Mouse (Mus musculus) cortical plate, adult 2 months (tissue): ENCODE data around the gene Dctn3.

Experiments
- CTCF ChIP-seq: fragments of 200-500 bp; IDR thresholded peaks from 2 replicates; pipeline ENCODE4 v1.5.1; 2011; ENCODE audit warnings: mild to moderate bottlenecking, control low read depth, low read length; ENCODE audit not compliant: insufficient read depth; ENCODE audit errors: extremely low read depth
- POLR2A ChIP-seq: fragments of 200-500 bp; IDR thresholded peaks from 2 replicates; pipeline ENCODE4 v1.6.1; 2011; ENCODE audit warnings: mild to moderate bottlenecking, low read length, control low read depth; ENCODE audit not compliant: insufficient read depth; ENCODE audit errors: extremely low read depth

DNA sequence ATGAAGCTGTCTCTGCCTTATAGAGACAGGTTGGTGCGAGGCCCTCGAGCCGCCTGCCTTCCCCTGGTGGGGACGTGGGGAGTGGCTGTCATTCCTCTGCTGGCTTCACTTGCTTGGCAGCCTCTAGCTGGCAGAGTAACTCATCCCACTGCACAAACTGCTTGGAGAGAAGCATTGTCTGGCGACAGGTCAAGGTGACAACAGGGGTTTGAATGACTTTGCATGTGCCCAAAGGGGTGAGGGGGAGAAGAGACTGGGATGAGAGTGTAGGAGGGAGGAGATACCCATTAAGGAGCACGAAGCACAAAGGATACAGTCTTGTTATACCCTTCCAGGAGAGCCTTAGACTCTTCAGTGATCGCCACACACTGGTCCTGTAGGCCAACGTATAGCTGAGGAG lies 7.9 kb downstream of the Dctn3 start:
- no peak for TF ChIP-seq CTCF
- no peak for TF ChIP-seq POLR2A
